Mouse (Mus musculus) 3T3-L1 (cell line): ENCODE measurements around the gene Dchs2.

Experiments used
- DNase-seq: peaks from one replicate; pipeline ENCODE4 v3.0.0-alpha.2; 2015; ENCODE audit warnings: low read depth, low spot score

Gene Dchs2

GRCm38 (mm10) chr3:83148508-83148907 lies 20.8 kb downstream of the Dchs2 start:
- no peak for DNase-seq

- DNase-seq = no peak
Measured at GRCm38 (mm10) chr3:83155600-83155999, 27.9 kb downstream of the Dchs2 start.

- no peak for DNase-seq
Measured at GRCm38 (mm10) chr3:83156165-83156564, 28.4 kb downstream of the Dchs2 start.

DNA sequence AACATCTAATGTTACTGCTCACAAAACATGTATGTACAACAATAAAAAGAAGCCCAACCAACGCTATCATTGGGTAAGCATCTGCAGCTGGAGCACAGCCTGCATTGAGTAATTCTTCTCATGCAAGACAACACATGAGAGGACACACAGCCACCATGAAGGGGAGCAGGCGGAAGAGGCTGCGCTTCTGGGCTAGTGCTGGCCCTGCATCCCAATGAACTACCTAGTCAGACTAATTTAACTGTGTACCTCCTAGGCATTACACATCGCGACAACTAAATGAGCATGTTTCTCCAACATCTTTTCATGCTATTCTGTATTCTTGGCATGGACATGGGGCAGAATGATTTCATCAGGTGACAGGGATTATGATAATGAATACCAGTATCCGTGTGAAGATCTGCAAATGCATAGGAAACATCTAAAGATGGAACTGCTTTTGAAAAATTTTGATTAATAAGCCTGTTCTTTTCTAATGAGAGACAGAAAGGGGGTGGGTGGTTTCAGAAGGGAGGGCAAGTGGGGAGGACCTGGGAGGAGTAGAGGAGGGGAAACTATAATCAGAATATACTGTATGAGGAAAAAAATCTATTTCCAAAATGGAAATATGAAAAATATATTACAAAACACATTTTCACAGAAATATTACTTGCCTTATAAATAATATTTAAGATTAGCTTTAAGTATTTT lies 33.9 kb downstream of the Dchs2 start:
- no peak for DNase-seq

GRCm38 (mm10) chr3:83163676-83164075 lies 35.9 kb downstream of the Dchs2 start:
- no peak for DNase-seq

- no peak for DNase-seq
Measured at GRCm38 (mm10) chr3:83185527-83185926, 57.8 kb downstream of the Dchs2 start.

GRCm38 (mm10) chr3:83191271-83191670 lies 63.5 kb downstream of the Dchs2 start:
- DNase-seq = no peak

GRCm38 (mm10) chr3:83192401-83192800 lies 64.7 kb downstream of the Dchs2 start:
- no peak for DNase-seq

GRCm38 (mm10) chr3:83194911-83195310 lies 67.2 kb downstream of the Dchs2 start:
- no peak for DNase-seq

- DNase-seq = no peak
Measured at GRCm38 (mm10) chr3:83201286-83201980, 73.7 kb downstream of the Dchs2 start.

DNA sequence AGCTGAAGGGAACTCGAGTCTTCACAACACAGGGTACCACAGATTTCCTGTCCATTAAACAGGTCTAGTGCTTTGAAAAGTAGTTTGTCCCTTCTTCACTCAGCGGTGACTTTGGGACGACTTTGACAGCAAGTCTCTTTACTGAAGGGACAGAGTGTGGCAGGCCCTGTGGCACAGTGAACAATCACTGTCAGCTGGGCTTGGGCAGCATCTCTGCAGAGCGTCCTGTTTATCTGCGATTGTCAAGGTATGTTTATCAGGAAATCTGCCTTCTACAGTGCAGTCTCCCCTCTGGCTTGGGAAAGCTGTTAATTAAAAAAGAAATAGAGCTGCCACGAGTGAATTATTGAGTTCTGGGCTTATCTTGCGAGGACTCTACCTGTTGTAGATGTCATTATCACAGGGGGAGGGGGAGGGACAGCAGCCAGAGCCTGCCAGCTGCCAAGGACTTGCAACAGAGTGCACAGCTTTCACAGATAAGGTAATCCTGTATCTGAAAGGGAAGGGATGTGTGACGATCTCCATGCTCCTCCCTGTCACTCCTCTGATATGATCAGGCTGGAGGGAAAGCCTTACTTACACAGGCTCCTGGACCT lies 77.4 kb downstream of the Dchs2 start:
- DNase-seq = no peak

DNA sequence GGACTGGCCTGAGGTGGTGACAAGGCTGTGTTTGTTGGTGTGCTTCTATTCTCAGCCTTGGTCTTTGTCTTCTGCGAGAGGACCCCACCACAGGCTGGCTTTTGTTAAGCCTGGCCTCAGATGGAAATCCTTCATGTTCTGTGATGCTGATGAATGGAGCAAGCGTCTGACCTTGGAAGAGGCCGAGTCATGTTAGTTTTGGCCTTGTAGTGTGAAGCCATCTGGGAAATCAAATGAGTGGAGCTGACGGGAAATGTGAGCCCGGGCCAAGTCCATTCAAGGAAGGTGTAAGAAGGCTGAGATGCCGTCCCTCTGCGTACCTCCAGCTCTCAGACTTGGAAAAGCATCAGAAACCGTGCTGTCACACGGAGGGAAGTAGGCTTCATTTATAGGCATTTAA lies 81.9 kb downstream of the Dchs2 start:
- DNase-seq = no peak

DNA sequence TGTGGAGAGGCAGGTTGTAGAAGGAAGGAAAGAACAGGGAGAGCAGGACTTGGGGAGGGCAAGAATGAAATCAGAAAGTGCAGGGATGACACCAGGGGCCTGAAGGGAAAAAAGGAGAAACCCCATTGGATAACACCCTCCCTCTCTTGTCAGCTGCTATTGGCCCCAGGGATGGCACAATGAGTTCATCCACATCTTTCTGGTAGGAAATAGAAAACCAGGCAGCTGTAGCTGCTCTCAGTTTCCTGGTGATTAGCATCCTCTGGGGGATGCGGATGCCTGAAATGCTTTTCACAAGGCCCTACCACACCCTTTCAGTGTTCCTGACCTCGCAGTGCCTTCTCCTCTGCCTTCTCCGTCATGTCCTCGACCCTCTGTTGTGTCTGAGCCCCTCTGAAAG lies 82.5 kb downstream of the Dchs2 start:
- DNase-seq = no peak

DNA sequence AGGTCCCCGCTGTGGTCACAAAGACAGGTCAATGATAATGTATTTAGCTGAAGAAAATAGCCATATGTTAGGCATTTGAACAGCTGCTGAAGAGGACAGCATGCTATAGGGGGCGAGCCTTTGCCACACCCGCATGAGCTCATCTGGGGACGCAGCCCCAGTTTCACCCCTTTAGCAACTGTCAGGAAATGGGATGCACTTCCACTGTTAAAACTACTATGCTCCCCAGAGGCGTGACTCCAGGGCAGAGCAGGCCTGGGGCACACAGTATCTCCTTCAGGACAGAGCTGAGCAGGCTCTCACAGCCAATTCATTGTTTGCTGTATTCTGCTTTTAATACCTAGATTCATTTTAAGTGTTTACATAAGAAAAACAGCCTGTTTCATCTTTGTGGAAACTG lies 84.2 kb downstream of the Dchs2 start:
- DNase-seq = no peak

DNA sequence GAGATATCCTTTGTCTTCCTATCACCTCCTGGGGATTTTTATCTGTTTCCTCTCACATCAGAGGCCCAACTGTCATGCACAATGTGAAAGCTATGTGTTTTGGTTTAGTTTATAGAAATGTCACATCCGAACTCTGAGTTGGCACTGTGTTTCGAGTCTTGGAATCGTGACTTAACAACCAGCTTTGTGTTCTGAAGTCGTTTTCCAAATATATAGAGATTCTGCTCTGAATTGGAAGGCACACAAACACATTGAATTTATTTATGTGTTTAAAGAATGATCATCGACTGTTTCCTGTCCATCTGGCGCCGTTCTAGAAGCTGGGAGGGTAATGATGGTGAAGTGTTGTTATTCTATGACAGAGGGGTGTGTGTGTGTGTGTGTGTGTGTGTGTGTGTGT lies 84.8 kb downstream of the Dchs2 start:
- DNase-seq = no peak

GRCm38 (mm10) chr3:83218059-83218458 lies 90.3 kb downstream of the Dchs2 start:
- DNase-seq = no peak

DNA sequence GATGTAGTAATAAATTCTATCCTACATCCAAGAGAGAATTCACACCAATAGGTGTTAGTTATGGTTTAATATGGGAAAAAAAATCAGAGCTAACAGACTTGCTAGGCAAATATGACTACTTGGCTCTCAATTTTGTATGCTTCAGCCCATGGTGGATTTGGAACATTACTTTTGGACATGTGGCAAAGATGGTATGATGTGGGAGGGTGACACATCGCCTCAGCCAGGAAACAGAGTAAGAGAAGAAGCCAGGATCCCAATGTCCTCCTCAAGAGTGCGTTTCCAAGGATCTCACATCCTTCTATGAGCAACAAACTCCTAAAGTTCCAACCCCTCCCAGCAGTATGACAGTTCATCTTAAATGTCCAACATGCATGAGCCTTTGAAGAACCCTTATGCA lies 92.4 kb downstream of the Dchs2 start:
- no peak for DNase-seq

DNA sequence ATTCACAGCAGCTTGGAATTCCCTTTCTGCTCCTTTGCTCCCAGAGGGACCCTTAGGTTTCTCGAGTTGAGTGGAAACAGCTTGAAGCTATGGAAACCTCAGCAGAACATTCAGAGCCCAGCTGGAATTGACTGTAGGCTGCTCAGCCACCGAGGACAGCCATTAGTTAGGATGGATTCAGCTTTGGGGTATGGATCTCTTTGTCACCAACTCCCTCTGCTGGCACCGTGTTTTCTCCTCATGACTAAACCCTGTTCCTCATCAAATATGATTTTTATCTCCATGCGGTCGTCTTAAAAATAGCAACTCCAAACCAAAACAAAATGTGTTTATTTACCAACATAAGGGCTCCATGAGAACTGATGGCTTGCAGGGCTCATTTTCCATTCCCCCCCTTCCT lies 94.4 kb downstream of the Dchs2 start:
- DNase-seq = no peak

DNA sequence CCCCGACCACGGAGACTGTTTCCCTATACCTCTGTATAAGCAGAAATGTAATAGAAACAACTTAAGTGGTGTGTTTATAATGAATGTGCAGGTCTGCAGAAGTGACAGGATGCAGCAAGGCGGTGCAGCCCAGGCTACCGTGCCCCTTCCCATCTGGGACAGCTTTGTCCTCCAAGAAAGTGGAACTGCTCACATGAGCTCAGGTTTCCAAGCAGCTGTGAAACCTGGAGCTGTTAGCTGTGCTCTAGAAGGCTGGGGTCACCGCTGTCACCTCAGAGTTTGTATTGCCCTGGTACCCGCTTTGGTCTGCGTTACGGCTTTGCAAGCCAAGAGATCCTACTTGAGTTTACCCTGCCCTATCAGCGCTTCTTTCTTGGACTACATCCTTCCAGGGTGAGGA lies 100.6 kb downstream of the Dchs2 start:
- no peak for DNase-seq

DNA sequence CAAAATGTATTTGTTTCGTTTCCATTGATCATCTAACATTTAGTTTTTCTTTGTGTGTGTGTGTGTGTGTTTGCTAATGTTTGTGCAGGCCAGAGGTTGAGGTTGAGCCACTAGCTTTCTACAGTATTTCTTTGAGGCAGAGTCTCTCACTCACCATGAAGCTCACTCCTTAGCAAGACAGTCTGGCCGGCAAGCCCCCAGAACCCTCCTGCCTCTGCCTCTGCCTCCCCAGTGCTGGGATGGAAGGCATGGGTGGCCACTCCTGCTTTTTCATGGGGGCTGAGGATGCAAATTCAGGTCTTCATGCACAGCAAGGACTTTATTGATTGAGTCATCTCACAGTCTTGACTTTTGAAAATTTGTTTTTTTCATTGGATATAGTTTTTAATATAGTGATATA lies 102.6 kb downstream of the Dchs2 start:
- no peak for DNase-seq

GRCm38 (mm10) chr3:83234457-83234856 lies 106.7 kb downstream of the Dchs2 start:
- DNase-seq = no peak

GRCm38 (mm10) chr3:83235061-83235460 lies 107.3 kb downstream of the Dchs2 start:
- DNase-seq = no peak

DNA sequence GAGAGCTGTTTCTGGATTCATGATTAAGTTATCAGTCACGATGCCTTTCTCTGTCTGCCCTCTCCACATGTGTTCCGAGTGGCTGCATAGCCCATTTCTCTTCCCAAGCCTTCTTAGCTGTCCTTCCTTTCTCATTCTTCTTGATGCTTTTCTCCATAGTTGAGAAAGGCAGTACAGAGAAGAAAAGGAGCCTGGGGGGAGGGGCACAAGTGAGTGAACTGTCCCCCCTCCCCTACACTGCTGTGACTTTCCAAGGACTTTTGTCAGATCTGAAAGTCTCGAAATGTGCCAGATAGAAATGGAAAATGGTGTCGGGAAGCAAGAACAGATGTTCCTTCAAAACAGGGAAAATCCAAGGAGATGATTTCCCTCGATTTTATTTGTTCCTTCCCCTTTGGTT lies 118.8 kb downstream of the Dchs2 start:
- DNase-seq = no peak
